Mouse (Mus musculus): ENCODE measurements around the gene Pola2.

DNA sequence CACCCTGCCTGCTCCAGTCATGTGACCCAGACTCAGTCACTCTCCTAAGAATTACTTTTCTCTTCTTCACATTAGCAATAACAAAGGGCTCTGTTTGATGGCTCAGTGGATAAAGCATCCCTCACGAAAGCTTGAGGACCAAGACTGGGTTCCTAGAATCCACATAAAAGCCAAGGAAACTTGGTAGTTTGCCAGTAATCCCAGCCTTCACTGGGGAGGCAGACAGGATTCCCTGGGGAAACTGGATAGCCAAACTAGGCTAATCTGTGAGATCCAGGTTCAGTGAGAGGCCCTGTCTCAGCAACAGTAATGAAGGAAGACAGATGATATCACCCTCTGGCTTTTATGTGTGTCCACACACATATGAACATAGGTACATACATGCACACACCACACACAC, 26.9 kb upstream of the Pola2 start:
- TF ChIP-seq EP300 (IDR thresholded peaks at IDR 0.05; ENCODE audit: low read depth) (no peak), CTCF (IDR thresholded peaks at IDR 0.05; ENCODE audit: low read depth) (no peak)

Measured in liver, embryonic 14.5 days (tissue).